Mouse (Mus musculus): ENCODE data around the gene Dll3. TPM values are rescaled to one million over a fixed set of nuclear protein-coding genes. Genes with fewer than 3 reads are reported as not detected.

Dll3 gene
- polyA plus RNA-seq, 1 experiment: 0.02 TPM

GRCm38 (mm10) chr7:28280630-28281029, 21.4 kb downstream of the Dll3 start:
- H3K36me3 ChIP-seq (ENCODE audit: control insufficient read depth, insufficient read depth): no peaks in the 10 kb centered on the region
- TF ChIP-seq POLR2A (IDR thresholded peaks at IDR 0.05; ENCODE audit: insufficient read length, low read depth): no peak
- H3K4me3 ChIP-seq: no peak overlapping the region
- H3K27me3 ChIP-seq (ENCODE audit: control insufficient read depth, insufficient read depth, insufficient read length): no peaks in the 10 kb centered on the region
- H3K79me2 ChIP-seq (ENCODE audit: control insufficient read depth, insufficient read depth): no peaks in the 10 kb centered on the region
- no peak overlapping the region for H3ac ChIP-seq (ENCODE audit: control insufficient read depth, insufficient read length)
- H3K4me2 ChIP-seq (ENCODE audit: low read depth): no peak overlapping the region

GRCm38 (mm10) chr7:28278279-28278652, 23.8 kb downstream of the Dll3 start:
- Histone ChIP-seq H3K36me3 (ENCODE audit: control insufficient read depth, insufficient read depth) (no peaks in the 10 kb centered on the region), H3K79me2 (ENCODE audit: control insufficient read depth, insufficient read depth) (no peaks in the 10 kb centered on the region), H3ac (ENCODE audit: control insufficient read depth, insufficient read length) (peak overlapping the region; percentile 61), H3K4me3 (peak overlapping the region; percentile 26), H3K4me2 (ENCODE audit: low read depth) (peak overlapping the region; percentile 59), H3K27me3 (ENCODE audit: control insufficient read depth, insufficient read depth, insufficient read length) (no peaks in the 10 kb centered on the region)
- TF ChIP-seq E2F4 (IDR thresholded peaks at IDR 0.05; ENCODE audit: insufficient read depth) (no peak), MYOD1 (IDR thresholded peaks at IDR 0.05; ENCODE audit: control insufficient read depth in 1 of 3, insufficient read length in 2 of 3, low read depth in 2 of 3) (no peak), TCF3 (IDR thresholded peaks at IDR 0.05; ENCODE audit: insufficient read length, low read depth) (no peak), TCF12 (IDR thresholded peaks at IDR 0.05; ENCODE audit: insufficient read depth, poor library complexity, severe bottlenecking) (no peak), POLR2A (IDR thresholded peaks at IDR 0.05; ENCODE audit: insufficient read length, low read depth) (no peak), MAX (IDR thresholded peaks at IDR 0.05; ENCODE audit: low read depth) (no peak), REST (IDR thresholded peaks at IDR 0.05; ENCODE audit: insufficient read depth, insufficient read length) (no peak), MYOG (IDR thresholded peaks at IDR 0.05; ENCODE audit: control insufficient read depth in 1 of 3, insufficient read depth in 1 of 3, insufficient read length in 2 of 3, low read depth in 2 of 3) (no peak), POLR2AphosphoS2 (IDR thresholded peaks at IDR 0.05; ENCODE audit: insufficient read length, low read depth) (no peak), USF1 (IDR thresholded peaks at IDR 0.05; ENCODE audit: low read depth) (no peak), SRF (IDR thresholded peaks at IDR 0.05; ENCODE audit: control insufficient read depth, insufficient read length, low read depth) (no peak), CEBPB (IDR thresholded peaks at IDR 0.05; ENCODE audit: insufficient read depth, poor library complexity, severe bottlenecking) (no peak)

GRCm38 (mm10) chr7:28277615-28278278, 24.3 kb downstream of the Dll3 start, which contains the start of gene Eid2b:
Gene Eid2b (plus strand): TSS chr7:28277739.
- Histone ChIP-seq H3K27me3 (ENCODE audit: control insufficient read depth, insufficient read depth, insufficient read length) (no peaks in the 10 kb centered on the region), H3K4me2 (ENCODE audit: low read depth) (peak within 1 kb of the TSS; percentile 59), H3K36me3 (ENCODE audit: control insufficient read depth, insufficient read depth) (no peaks in the 10 kb centered on the region), H3K4me3 (peak within 1 kb of the TSS; percentile 26), H3K79me2 (ENCODE audit: control insufficient read depth, insufficient read depth) (no peaks in the 10 kb centered on the region), H3ac (ENCODE audit: control insufficient read depth, insufficient read length) (peak within 1 kb of the TSS; percentile 61)
- TF ChIP-seq MYOD1 (IDR thresholded peaks at IDR 0.05; ENCODE audit: control insufficient read depth in 1 of 3, insufficient read length in 2 of 3, low read depth in 2 of 3) (no peak), TCF3 (IDR thresholded peaks at IDR 0.05; ENCODE audit: insufficient read length, low read depth) (no peak), TCF12 (IDR thresholded peaks at IDR 0.05; ENCODE audit: insufficient read depth, poor library complexity, severe bottlenecking) (no peak), SRF (IDR thresholded peaks at IDR 0.05; ENCODE audit: control insufficient read depth, insufficient read length, low read depth) (no peak), USF1 (IDR thresholded peaks at IDR 0.05; ENCODE audit: low read depth) (no peak), POLR2A (IDR thresholded peaks at IDR 0.05; ENCODE audit: insufficient read length, low read depth) (peak; percentile 68), CEBPB (IDR thresholded peaks at IDR 0.05; ENCODE audit: insufficient read depth, poor library complexity, severe bottlenecking) (peak; percentile 86), E2F4 (IDR thresholded peaks at IDR 0.05; ENCODE audit: insufficient read depth) (no peak), POLR2AphosphoS2 (IDR thresholded peaks at IDR 0.05; ENCODE audit: insufficient read length, low read depth) (peak; percentile 72), MAX (IDR thresholded peaks at IDR 0.05; ENCODE audit: low read depth) (no peak), MYOG (IDR thresholded peaks at IDR 0.05; ENCODE audit: control insufficient read depth in 1 of 3, insufficient read depth in 1 of 3, insufficient read length in 2 of 3, low read depth in 2 of 3) (no peak), REST (IDR thresholded peaks at IDR 0.05; ENCODE audit: insufficient read depth, insufficient read length) (no peak)

- Histone ChIP-seq H3ac (ENCODE audit: control insufficient read depth, insufficient read length) (peak overlapping the region; percentile 61), H3K36me3 (ENCODE audit: control insufficient read depth, insufficient read depth) (no peaks in the 10 kb centered on the region)
These were observed 24.8 kb downstream of the Dll3 start for GRCm38 (mm10) chr7:28277237-28277614.

GRCm38 (mm10) chr7:28271761-28272160, 30.3 kb downstream of the Dll3 start:
- H3K4me2 ChIP-seq (ENCODE audit: low read depth): no peak overlapping the region
- no peaks in the 10 kb centered on the region for H3K79me2 ChIP-seq (ENCODE audit: control insufficient read depth, insufficient read depth)
- no peak overlapping the region for H3K4me3 ChIP-seq
- H3K36me3 ChIP-seq (ENCODE audit: control insufficient read depth, insufficient read depth): no peaks in the 10 kb centered on the region
- peaks cover 4% of the 10 kb centered on the region for H3K27me3 ChIP-seq (ENCODE audit: control insufficient read depth, insufficient read depth, insufficient read length)
- no peak for TF ChIP-seq POLR2A (IDR thresholded peaks at IDR 0.05; ENCODE audit: insufficient read length, low read depth)
- no peak for TF ChIP-seq MYOD1 (IDR thresholded peaks at IDR 0.05; ENCODE audit: control insufficient read depth in 1 of 3, insufficient read length in 2 of 3, low read depth in 2 of 3)
- no peak for TF ChIP-seq MYOG (IDR thresholded peaks at IDR 0.05; ENCODE audit: control insufficient read depth in 1 of 3, insufficient read depth in 1 of 3, insufficient read length in 2 of 3, low read depth in 2 of 3)
- TF ChIP-seq E2F4 (IDR thresholded peaks at IDR 0.05; ENCODE audit: insufficient read depth): no peak
- no peak for TF ChIP-seq POLR2AphosphoS2 (IDR thresholded peaks at IDR 0.05; ENCODE audit: insufficient read length, low read depth)
- TF ChIP-seq CEBPB (IDR thresholded peaks at IDR 0.05; ENCODE audit: insufficient read depth, poor library complexity, severe bottlenecking): no peak
- TF ChIP-seq TCF12 (IDR thresholded peaks at IDR 0.05; ENCODE audit: insufficient read depth, poor library complexity, severe bottlenecking): no peak
- no peak for TF ChIP-seq REST (IDR thresholded peaks at IDR 0.05; ENCODE audit: insufficient read depth, insufficient read length)
- no peak for TF ChIP-seq TCF3 (IDR thresholded peaks at IDR 0.05; ENCODE audit: insufficient read length, low read depth)
- no peak for TF ChIP-seq MAX (IDR thresholded peaks at IDR 0.05; ENCODE audit: low read depth)
- H3ac ChIP-seq (ENCODE audit: control insufficient read depth, insufficient read length): no peak overlapping the region

More at GRCm38 (mm10) chr7:28277237-28277614, 24.8 kb downstream of the Dll3 start:
- Histone ChIP-seq H3K27me3 (ENCODE audit: control insufficient read depth, insufficient read depth, insufficient read length) (no peaks in the 10 kb centered on the region), H3K4me2 (ENCODE audit: low read depth) (no peak overlapping the region), H3K79me2 (ENCODE audit: control insufficient read depth, insufficient read depth) (no peaks in the 10 kb centered on the region), H3K4me3 (peak overlapping the region; percentile 26)
- no peak for TF ChIP-seq POLR2A (IDR thresholded peaks at IDR 0.05; ENCODE audit: insufficient read length, low read depth)
- no peak for TF ChIP-seq POLR2AphosphoS2 (IDR thresholded peaks at IDR 0.05; ENCODE audit: insufficient read length, low read depth)
- TF ChIP-seq E2F4 (IDR thresholded peaks at IDR 0.05; ENCODE audit: insufficient read depth): no peak
- no peak for TF ChIP-seq MAX (IDR thresholded peaks at IDR 0.05; ENCODE audit: low read depth)
- no peak for TF ChIP-seq MYOD1 (IDR thresholded peaks at IDR 0.05; ENCODE audit: control insufficient read depth in 1 of 3, insufficient read length in 2 of 3, low read depth in 2 of 3)
- TF ChIP-seq USF1 (IDR thresholded peaks at IDR 0.05; ENCODE audit: low read depth): no peak
- no peak for TF ChIP-seq CEBPB (IDR thresholded peaks at IDR 0.05; ENCODE audit: insufficient read depth, poor library complexity, severe bottlenecking)

Data from myocyte (in vitro differentiated cells).